Mouse (Mus musculus): ENCODE results near the gene Heatr1. TPM values are rescaled to one million over a fixed set of nuclear protein-coding genes. Genes with fewer than 3 reads are reported as not detected.

The Heatr1 gene
- polyA plus RNA-seq, 1 experiment from 2014 or later = 26.6 TPM

DNA sequence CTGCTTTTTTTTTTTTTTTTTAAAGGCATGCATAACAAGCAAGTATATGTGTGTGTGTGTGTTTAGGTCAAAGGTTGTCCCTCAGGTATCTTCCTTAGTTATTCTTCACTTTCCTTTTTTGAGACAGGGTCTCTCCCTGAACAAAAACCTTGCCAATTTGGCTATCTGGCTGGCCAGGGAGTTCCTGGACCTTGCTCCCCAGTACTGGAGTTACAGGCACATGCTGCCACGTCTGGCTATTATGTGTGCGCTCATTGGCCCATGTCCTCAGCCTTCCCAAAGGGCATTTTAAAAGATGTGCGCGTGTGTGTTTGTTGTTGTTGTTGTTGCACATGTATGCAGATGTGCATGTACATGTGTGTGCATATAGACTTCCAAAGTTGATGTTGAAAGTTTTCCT lies 82.1 kb downstream of the Heatr1 start:
- no peak overlapping the region for H3K27ac ChIP-seq (ENCODE audit: low read length)
- no peaks in the 10 kb centered on the region for H3K9me3 ChIP-seq (ENCODE audit: control insufficient read depth, low read depth, low read length)
- H3K4me3 ChIP-seq (ENCODE audit: low read depth, low read length) = no peak overlapping the region
- no peak for ATAC-seq (ENCODE audit: insufficient number of reproducible peaks, insufficient read depth, low FRiP score, low read depth)
- H3K36me3 ChIP-seq (ENCODE audit: control insufficient read depth, insufficient read depth, low read length) = no peaks in the 10 kb centered on the region
- no peak overlapping the region for H3K9ac ChIP-seq (replicated peaks; ENCODE audit: low read depth, low read length)
- WGBS = 91% methylated on average over 4 of the region's 4 CpGs
- H3K4me1 ChIP-seq (ENCODE audit: control insufficient read depth, insufficient read depth, low read length) = no peaks in the 10 kb centered on the region
- H3K4me2 ChIP-seq (replicated peaks; ENCODE audit: low read depth, low read length) = no peak overlapping the region
- H3K27me3 ChIP-seq (ENCODE audit: control insufficient read depth, insufficient read depth, low read length) = no peaks in the 10 kb centered on the region

DNA sequence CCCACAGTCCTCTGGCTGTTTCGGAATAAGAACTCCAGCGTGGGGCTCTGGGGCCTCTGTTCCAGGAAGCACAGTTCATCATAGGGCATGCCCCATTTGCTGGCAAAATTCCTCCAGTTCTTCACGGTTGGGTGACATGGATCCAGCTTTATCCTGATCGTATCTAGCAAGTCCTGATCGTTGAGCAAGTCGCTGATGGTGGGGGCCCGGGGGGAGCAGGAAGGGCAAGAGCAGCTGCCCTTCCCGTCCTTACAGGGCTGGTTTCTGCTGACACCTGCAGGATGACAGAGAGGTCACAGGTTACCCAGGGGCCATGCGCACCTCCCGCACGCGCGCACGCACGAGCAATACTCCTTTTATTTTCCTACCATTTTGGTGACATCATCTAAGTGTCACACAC lies 83.5 kb downstream of the Heatr1 start:
- H3K4me2 ChIP-seq (replicated peaks; ENCODE audit: low read depth, low read length) = no peak overlapping the region
- no peaks in the 10 kb centered on the region for H3K36me3 ChIP-seq (ENCODE audit: control insufficient read depth, insufficient read depth, low read length)
- 78% methylated on average over 15 of the region's 15 CpGs for WGBS
- ATAC-seq (ENCODE audit: insufficient number of reproducible peaks, insufficient read depth, low FRiP score, low read depth) = no peak
- H3K27me3 ChIP-seq (ENCODE audit: control insufficient read depth, insufficient read depth, low read length) = no peaks in the 10 kb centered on the region
- no peak overlapping the region for H3K9ac ChIP-seq (replicated peaks; ENCODE audit: low read depth, low read length)
- no peaks in the 10 kb centered on the region for H3K4me1 ChIP-seq (ENCODE audit: control insufficient read depth, insufficient read depth, low read length)
- no peak overlapping the region for H3K4me3 ChIP-seq (ENCODE audit: low read depth, low read length)
- no peak overlapping the region for H3K27ac ChIP-seq (ENCODE audit: low read length)
- H3K9me3 ChIP-seq (ENCODE audit: control insufficient read depth, low read depth, low read length) = no peaks in the 10 kb centered on the region

DNA sequence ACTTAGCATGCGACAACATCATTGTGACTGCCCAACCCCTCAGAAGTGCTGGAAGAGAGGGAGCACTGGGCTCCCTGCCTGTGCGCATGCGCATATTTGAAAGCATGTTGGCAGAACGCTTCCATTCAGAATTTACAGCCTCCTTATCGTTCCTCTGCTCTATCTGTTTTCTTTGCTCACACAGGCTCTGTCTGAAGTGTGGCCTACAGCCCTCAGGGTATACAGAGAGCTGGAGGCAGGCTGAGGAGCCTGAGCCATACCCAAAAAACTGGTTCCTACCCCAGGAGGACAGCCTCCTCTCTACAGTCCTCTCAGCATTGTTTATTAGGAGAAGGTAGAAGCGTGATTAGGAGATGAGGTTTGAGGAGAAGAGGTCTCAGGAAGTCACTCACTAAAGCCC lies 85.0 kb downstream of the Heatr1 start:
- Histone ChIP-seq H3K27me3 (ENCODE audit: control insufficient read depth, insufficient read depth, low read length) (no peaks in the 10 kb centered on the region), H3K4me3 (ENCODE audit: low read depth, low read length) (no peak overlapping the region), H3K36me3 (ENCODE audit: control insufficient read depth, insufficient read depth, low read length) (no peaks in the 10 kb centered on the region), H3K9ac (replicated peaks; ENCODE audit: low read depth, low read length) (no peak overlapping the region), H3K9me3 (ENCODE audit: control insufficient read depth, low read depth, low read length) (no peaks in the 10 kb centered on the region), H3K4me1 (ENCODE audit: control insufficient read depth, insufficient read depth, low read length) (no peaks in the 10 kb centered on the region), H3K4me2 (replicated peaks; ENCODE audit: low read depth, low read length) (no peak overlapping the region), H3K27ac (ENCODE audit: low read length) (no peak overlapping the region)
- 77% methylated on average over 6 of the region's 6 CpGs for WGBS
- ATAC-seq (ENCODE audit: insufficient number of reproducible peaks, insufficient read depth, low FRiP score, low read depth) = no peak

GRCm38 (mm10) chr13:12485197-12485596 lies 90.4 kb downstream of the Heatr1 start:
- no peak overlapping the region for H3K27ac ChIP-seq (ENCODE audit: low read length)
- no peak for ATAC-seq (ENCODE audit: insufficient number of reproducible peaks, insufficient read depth, low FRiP score, low read depth)
- WGBS = 49% methylated on average over 2 of the region's 2 CpGs

DNA sequence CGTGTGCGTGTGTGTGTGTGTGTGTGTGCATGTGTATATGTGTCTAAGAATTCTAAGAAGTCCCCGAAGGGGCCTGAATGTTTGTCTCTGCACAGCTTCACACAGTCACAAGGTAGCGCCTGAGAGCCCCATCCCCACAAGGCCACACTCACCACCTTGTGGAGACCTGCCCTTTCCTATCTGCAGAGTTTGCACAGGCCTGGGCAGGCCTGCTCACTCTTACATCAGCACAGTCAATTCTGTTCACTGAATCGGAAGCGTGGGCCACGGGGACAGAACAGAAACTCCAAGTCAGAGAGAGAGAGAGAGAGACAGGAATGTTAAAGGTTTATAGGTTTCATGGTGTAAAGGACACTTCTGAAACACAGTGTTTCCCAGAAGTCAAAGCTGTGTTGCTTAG lies 90.8 kb downstream of the Heatr1 start:
- H3K27ac ChIP-seq (ENCODE audit: low read length) = peak overlapping the region; percentile 7; the same call in 1 of the 2 replicates
- WGBS = 80% methylated on average over 7 of the region's 7 CpGs
- no peaks in the 10 kb centered on the region for H3K27me3 ChIP-seq (ENCODE audit: control insufficient read depth, insufficient read depth, low read length)
- ATAC-seq (ENCODE audit: insufficient number of reproducible peaks, insufficient read depth, low FRiP score, low read depth) = peak; percentile 78; the same call in 1 of the 2 replicates
- no peak overlapping the region for H3K9ac ChIP-seq (replicated peaks; ENCODE audit: low read depth, low read length)
- no peaks in the 10 kb centered on the region for H3K4me1 ChIP-seq (ENCODE audit: control insufficient read depth, insufficient read depth, low read length)
- H3K36me3 ChIP-seq (ENCODE audit: control insufficient read depth, insufficient read depth, low read length) = no peaks in the 10 kb centered on the region
- no peaks in the 10 kb centered on the region for H3K9me3 ChIP-seq (ENCODE audit: control insufficient read depth, low read depth, low read length)
- H3K4me2 ChIP-seq (replicated peaks; ENCODE audit: low read depth, low read length) = no peak overlapping the region
- no peak overlapping the region for H3K4me3 ChIP-seq (ENCODE audit: low read depth, low read length)

More at GRCm38 (mm10) chr13:12485197-12485596, 90.4 kb downstream of the Heatr1 start:
- Histone ChIP-seq H3K9me3 (ENCODE audit: control insufficient read depth, low read depth, low read length) (no peaks in the 10 kb centered on the region), H3K4me3 (ENCODE audit: low read depth, low read length) (no peak overlapping the region), H3K4me1 (ENCODE audit: control insufficient read depth, insufficient read depth, low read length) (no peaks in the 10 kb centered on the region), H3K9ac (replicated peaks; ENCODE audit: low read depth, low read length) (no peak overlapping the region), H3K36me3 (ENCODE audit: control insufficient read depth, insufficient read depth, low read length) (no peaks in the 10 kb centered on the region), H3K4me2 (replicated peaks; ENCODE audit: low read depth, low read length) (no peak overlapping the region), H3K27me3 (ENCODE audit: control insufficient read depth, insufficient read depth, low read length) (no peaks in the 10 kb centered on the region)

Other genes starting within 250 kb of the Heatr1 start
- 17.4 and 18.1 TPM in 2 replicates for gene Mtr, start 136.9 kb upstream of the Heatr1 start, polyA plus RNA-seq (2014; fragmentation: Nextera tagmentation; extraction: Ambion mirVana)
- 0.64 and 0.74 TPM in 2 replicates for gene Actn2, start 54.3 kb upstream of the Heatr1 start, polyA plus RNA-seq (2014; fragmentation: Nextera tagmentation; extraction: Ambion mirVana)
- gene Lgals8, start 69.9 kb downstream of the Heatr1 start, polyA plus RNA-seq (2014; fragmentation: Nextera tagmentation; extraction: Ambion mirVana) = 27.5 and 32.5 TPM in 2 replicates
- 3.2 and 3.3 TPM in 2 replicates for gene Edaradd, start 125.4 kb downstream of the Heatr1 start, polyA plus RNA-seq (2014; fragmentation: Nextera tagmentation; extraction: Ambion mirVana)
- 8.6 and 8.9 TPM in 2 replicates for gene Ero1lb, start 170.8 kb downstream of the Heatr1 start, polyA plus RNA-seq (2014; fragmentation: Nextera tagmentation; extraction: Ambion mirVana)

Data from stomach, embryonic 14.5 days (tissue).